Mouse (Mus musculus): Measurements from ENCODE around the gene Vmn1r72. TPM values are rescaled to one million over a fixed set of nuclear protein-coding genes. Genes with fewer than 3 reads are reported as not detected.

Gene Vmn1r72
- polyA plus RNA-seq (2014; fragmentation: Illumina TruSeq; extraction: RNeasy Lipid Tissue Mini Kit (QIAGEN cat#74804); ENCODE audit: low read depth, low replicate concordance), result not detected

DNA sequence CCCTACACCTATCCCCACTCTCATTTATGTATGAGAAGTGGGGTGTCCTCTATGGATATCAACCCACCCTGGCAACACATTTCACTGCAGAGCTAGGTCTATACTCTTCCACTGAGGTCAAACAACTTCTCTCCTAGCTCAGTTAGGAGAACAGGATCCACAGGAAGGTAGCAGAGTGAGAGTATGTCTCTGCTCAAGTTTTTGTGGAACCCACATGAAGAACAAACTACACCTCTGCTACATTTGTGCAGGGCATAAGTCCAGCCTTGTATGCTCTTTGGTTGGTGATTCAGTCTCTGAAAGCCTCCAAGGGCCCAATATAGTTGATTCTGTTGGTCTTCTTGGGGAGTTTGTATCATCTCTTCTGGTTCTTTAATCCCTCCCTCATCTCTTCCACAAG is at the start of gene Vmn1r72:
Gene Vmn1r72, minus strand, starts transcription at position 101 of the 400 bp plus-strand sequence.

Other genes with a start within 250 kb of the Vmn1r72 start
- not detected for gene Zscan4-ps2, start 165.8 kb downstream of the Vmn1r72 start, polyA plus RNA-seq (2014; fragmentation: Illumina TruSeq; extraction: RNeasy Lipid Tissue Mini Kit (QIAGEN cat#74804); ENCODE audit: low read depth, low replicate concordance)
- not detected for gene Zscan4-ps3, start 70.8 kb downstream of the Vmn1r72 start, polyA plus RNA-seq (2014; fragmentation: Illumina TruSeq; extraction: RNeasy Lipid Tissue Mini Kit (QIAGEN cat#74804); ENCODE audit: low read depth, low replicate concordance)
- not detected for gene Vmn1r73, start 50.1 kb upstream of the Vmn1r72 start, polyA plus RNA-seq (2014; fragmentation: Illumina TruSeq; extraction: RNeasy Lipid Tissue Mini Kit (QIAGEN cat#74804); ENCODE audit: low read depth, low replicate concordance)
- gene Vmn1r74, start 153.8 kb upstream of the Vmn1r72 start, polyA plus RNA-seq (2014; fragmentation: Illumina TruSeq; extraction: RNeasy Lipid Tissue Mini Kit (QIAGEN cat#74804); ENCODE audit: low read depth, low replicate concordance), result not detected
- gene Vmn1r75, start 194.5 kb upstream of the Vmn1r72 start, polyA plus RNA-seq (2014; fragmentation: Illumina TruSeq; extraction: RNeasy Lipid Tissue Mini Kit (QIAGEN cat#74804); ENCODE audit: low read depth, low replicate concordance), result not detected

Data from liver, adult 10 weeks (tissue).